1 mouse cellular context compared by ENCODE assay signal in genomic region chr17:22866845-22867481, GRCm38 (mm10).
TF ChIP-seq lines count a peak whose summit lies in the region.

Gene Zfp945, minus strand, starts transcription at chr17:22867134.

TF ChIP-seq in CH12.LX, 34 proteins besides CTCF, POLR2A, EP300 and RAD21 (continued from another document):
- no peak for TF ChIP-seq UBTF (IDR thresholded peaks at IDR 0.05; ENCODE audit: low read depth, low read length)
- TF ChIP-seq JUN (IDR thresholded peaks at IDR 0.05; ENCODE audit: insufficient read depth, low read depth, low read length) = no peak
- no peak; the same call in 1 of the 2 replicates for TF ChIP-seq MAX (IDR thresholded peaks at IDR 0.05; ENCODE audit: low read length)
- TF ChIP-seq POLR2AphosphoS2 (IDR thresholded peaks at IDR 0.05; ENCODE audit: low read depth, low read length) = no peak
- TF ChIP-seq TBP (conservative IDR thresholded peaks at IDR 0.05; ENCODE audit: low read depth, low read length) = no peak
- no peak for TF ChIP-seq USF2 (conservative IDR thresholded peaks at IDR 0.05; ENCODE audit: low read depth, low read length)
- no peak; the same call in 1 of the 2 replicates for TF ChIP-seq NELFE (IDR thresholded peaks at IDR 0.05; ENCODE audit: low read depth, low read length)
- no peak for TF ChIP-seq ZNF384 (IDR thresholded peaks at IDR 0.05; ENCODE audit: low read depth, low read length)
- TF ChIP-seq IRF4 (IDR thresholded peaks at IDR 0.05; ENCODE audit: low read depth, low read length) = no peak
- TF ChIP-seq USF1 (IDR thresholded peaks at IDR 0.05; ENCODE audit: low read depth, low read length) = no peak
- peak; percentile 81 for TF ChIP-seq ELF1 (IDR thresholded peaks at IDR 0.05; ENCODE audit: low read depth, low read length)
- TF ChIP-seq MEF2A (IDR thresholded peaks at IDR 0.05; ENCODE audit: borderline replicate concordance, low read depth, low read length) = no peak
- TF ChIP-seq CHD2 (IDR thresholded peaks at IDR 0.05; ENCODE audit: low read length) = peak; percentile 53
- no peak for TF ChIP-seq MAFK (IDR thresholded peaks at IDR 0.05; ENCODE audit: insufficient replicate concordance, low read length)
TF ChIP-seq in CH12.LX: peak in this region for 11.
